Mouse (Mus musculus): Measurements from ENCODE around the gene Bach2. TPM values are rescaled to one million over a fixed set of nuclear protein-coding genes. Genes with fewer than 3 reads are reported as not detected.

Gene Bach2
- total and polyA plus RNA-seq, 2 experiments from 2014 or later, result 2.1 to 2.4 TPM

DNA sequence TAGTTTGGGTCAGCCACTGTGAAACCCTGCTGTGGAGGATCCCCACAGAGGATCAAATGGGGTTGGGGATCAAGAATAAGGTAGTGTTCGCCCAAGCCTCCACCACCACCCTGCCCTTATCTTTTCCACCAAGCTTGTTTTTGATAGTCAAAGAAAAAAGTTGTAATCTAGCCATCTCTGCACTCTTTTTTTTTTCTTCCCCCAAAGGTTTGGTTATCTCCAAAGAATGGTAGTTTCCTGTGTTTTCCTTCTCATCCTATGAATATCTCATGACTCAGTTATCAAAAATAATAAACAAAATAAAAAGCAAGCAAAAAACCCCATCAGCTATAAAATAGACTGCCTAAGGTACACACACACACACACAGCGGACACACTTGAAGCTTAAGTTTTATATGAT lies 28.6 kb upstream of the Bach2 start:
- H3K9ac ChIP-seq (replicated peaks; ENCODE audit: low read depth, low read length), result no peak overlapping the region
- 88% methylated on average over 2 of the region's 2 CpGs for WGBS
- peaks cover 13% of the 10 kb centered on the region for H3K4me1 ChIP-seq (ENCODE audit: control insufficient read depth, insufficient read depth)
- H3K27me3 ChIP-seq (ENCODE audit: control insufficient read depth, insufficient read depth, low read length), result no peaks in the 10 kb centered on the region
- no peaks in the 10 kb centered on the region for H3K9me3 ChIP-seq (replicated peaks; ENCODE audit: control insufficient read depth, low read length)
- H3K27ac ChIP-seq (ENCODE audit: low read depth), result no peak overlapping the region
- H3K4me3 ChIP-seq (ENCODE audit: low read depth, low read length), result no peak overlapping the region
- no peak for TF ChIP-seq CTCF (IDR thresholded peaks at IDR 0.05; ENCODE audit: low read depth)
- no peak for TF ChIP-seq EP300 (IDR thresholded peaks at IDR 0.05; ENCODE audit: low read depth)
- no peak overlapping the region for H3K4me2 ChIP-seq (ENCODE audit: low read depth, low read length)
- H3K36me3 ChIP-seq (replicated peaks; ENCODE audit: control insufficient read depth, insufficient read depth, low read length), result no peaks in the 10 kb centered on the region
- ATAC-seq (ENCODE audit: insufficient read depth, low read depth) (no peak), DNase-seq (ENCODE audit: low spot score) (no peak)

DNA sequence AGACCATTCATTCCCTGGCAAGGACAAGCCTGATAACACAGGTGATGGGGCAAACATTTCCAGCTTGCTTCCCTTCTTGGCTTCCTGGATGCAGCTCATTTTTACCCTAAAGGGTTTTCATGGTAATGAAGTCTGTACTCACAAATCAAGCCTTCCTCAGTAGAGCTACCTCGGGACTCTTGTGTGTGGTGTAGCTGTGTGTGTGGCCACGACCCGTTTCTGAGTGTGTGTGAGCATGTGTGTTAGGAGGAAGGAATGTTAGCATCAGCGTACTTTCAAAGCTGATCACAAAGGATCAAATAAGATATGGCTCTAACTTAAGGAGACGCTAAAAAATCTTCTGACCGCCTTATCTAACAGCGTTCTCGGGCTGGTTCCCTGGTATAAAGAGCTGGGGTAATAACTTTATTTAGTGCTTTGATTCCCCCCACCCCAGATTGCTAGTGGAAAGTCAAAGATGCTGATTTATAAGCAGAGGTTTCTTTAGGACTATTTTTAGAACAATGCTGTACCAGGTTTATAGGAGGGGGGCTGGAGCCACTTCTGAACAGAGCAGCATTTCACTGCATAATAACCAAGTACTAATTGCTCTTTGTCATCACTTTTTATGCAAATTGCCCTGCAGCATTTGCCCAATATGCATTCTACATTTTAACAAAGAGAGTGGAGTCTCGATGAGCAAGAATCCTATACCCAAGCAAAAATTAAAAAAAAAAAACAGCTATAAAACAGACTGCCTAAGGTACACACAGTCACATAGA lies 28.0 kb upstream of the Bach2 start:
- no peak overlapping the region for H3K4me3 ChIP-seq (ENCODE audit: low read depth, low read length)
- H3K9ac ChIP-seq (replicated peaks; ENCODE audit: low read depth, low read length), result no peak overlapping the region
- H3K4me1 ChIP-seq (ENCODE audit: control insufficient read depth, insufficient read depth), result peaks cover 10% of the 10 kb centered on the region
- H3K9me3 ChIP-seq (replicated peaks; ENCODE audit: control insufficient read depth, low read length), result no peaks in the 10 kb centered on the region
- no peak overlapping the region for H3K4me2 ChIP-seq (ENCODE audit: low read depth, low read length)
- H3K27ac ChIP-seq (ENCODE audit: low read depth), result no peak overlapping the region
- 45% methylated on average over 9 of the region's 9 CpGs for WGBS
- no peaks in the 10 kb centered on the region for H3K36me3 ChIP-seq (replicated peaks; ENCODE audit: control insufficient read depth, insufficient read depth, low read length)
- H3K27me3 ChIP-seq (ENCODE audit: control insufficient read depth, insufficient read depth, low read length), result no peaks in the 10 kb centered on the region
- TF ChIP-seq CTCF (IDR thresholded peaks at IDR 0.05; ENCODE audit: low read depth) (no peak), EP300 (IDR thresholded peaks at IDR 0.05; ENCODE audit: low read depth) (no peak)
- no peak for ATAC-seq (ENCODE audit: insufficient read depth, low read depth)
- DNase-seq (ENCODE audit: low spot score), result no peak

DNA sequence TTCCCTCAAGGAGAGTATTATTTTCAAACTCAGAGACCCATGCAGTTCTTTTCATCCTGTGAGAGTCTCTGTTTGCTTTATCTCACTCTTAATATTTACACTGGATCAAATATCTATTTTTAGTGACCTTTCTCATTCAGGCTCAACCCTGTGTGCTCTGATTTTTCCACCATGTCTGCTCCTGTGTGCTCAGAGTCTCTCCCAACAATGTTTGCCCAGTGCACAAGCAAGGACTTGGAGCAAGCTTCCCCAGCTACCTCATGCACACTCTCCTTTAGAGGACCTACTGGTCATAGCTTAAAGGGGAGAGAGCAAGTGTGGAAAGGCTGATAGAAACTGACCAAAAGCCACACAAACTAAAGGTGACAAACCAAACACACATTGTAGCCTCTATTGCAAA lies 26.0 kb upstream of the Bach2 start:
- H3K9ac ChIP-seq (replicated peaks; ENCODE audit: low read depth, low read length), result no peak overlapping the region
- H3K27ac ChIP-seq (ENCODE audit: low read depth), result no peak overlapping the region
- H3K27me3 ChIP-seq (ENCODE audit: control insufficient read depth, insufficient read depth, low read length), result no peaks in the 10 kb centered on the region
- no peak for DNase-seq (ENCODE audit: low spot score)
- no peaks in the 10 kb centered on the region for H3K36me3 ChIP-seq (replicated peaks; ENCODE audit: control insufficient read depth, insufficient read depth, low read length)
- no peaks in the 10 kb centered on the region for H3K9me3 ChIP-seq (replicated peaks; ENCODE audit: control insufficient read depth, low read length)
- ATAC-seq (ENCODE audit: insufficient read depth, low read depth), result no peak
- peaks cover 9% of the 10 kb centered on the region for H3K4me1 ChIP-seq (ENCODE audit: control insufficient read depth, insufficient read depth)
- H3K4me2 ChIP-seq (ENCODE audit: low read depth, low read length), result no peak overlapping the region
- TF ChIP-seq EP300 (IDR thresholded peaks at IDR 0.05; ENCODE audit: low read depth) (no peak), CTCF (IDR thresholded peaks at IDR 0.05; ENCODE audit: low read depth) (no peak)
- no peak overlapping the region for H3K4me3 ChIP-seq (ENCODE audit: low read depth, low read length)

DNA sequence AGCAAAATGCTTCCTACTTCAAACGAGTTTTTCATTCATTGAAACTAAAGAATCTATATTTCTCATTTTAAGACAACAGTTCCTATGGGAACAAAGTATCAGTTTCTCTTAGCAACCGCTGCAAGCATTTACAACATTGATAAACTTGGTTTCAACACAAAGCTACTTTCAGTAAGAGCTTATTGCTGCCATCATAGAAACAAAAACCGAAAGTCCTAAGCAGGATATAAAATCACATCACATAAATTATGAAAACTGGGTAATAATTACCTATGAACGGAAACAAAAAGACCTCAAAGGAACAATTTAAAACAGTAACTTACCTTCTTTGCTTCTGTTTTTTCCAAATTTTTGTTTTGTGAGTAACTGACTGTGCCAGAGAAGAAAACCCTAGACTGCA lies 22.1 kb upstream of the Bach2 start:
- H3K9me3 ChIP-seq (replicated peaks; ENCODE audit: control insufficient read depth, low read length), result no peaks in the 10 kb centered on the region
- WGBS, result 70% methylated on average over 4 of the region's 4 CpGs

DNA sequence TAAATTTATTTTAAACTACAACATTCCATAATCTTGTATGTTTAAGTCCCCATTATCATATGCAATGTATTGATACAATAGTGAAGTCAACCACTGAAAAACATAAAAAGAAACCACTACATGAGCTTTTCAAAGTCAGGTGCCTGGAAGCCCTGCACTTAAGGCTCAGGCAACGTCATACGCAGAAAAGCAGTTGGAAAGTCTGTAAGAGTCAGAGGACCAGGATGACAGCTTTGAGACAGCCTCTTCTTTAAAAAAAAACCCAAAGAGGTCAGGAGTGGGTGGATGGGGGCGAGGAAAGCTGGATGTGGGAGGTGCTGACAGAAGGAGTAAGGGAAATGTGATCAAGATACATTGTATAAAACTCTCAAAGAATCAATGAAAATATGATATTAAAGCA lies 21.6 kb upstream of the Bach2 start:
- no peak overlapping the region for H3K4me2 ChIP-seq (ENCODE audit: low read depth, low read length)
- no peak overlapping the region for H3K9ac ChIP-seq (replicated peaks; ENCODE audit: low read depth, low read length)
- H3K27ac ChIP-seq (ENCODE audit: low read depth), result no peak overlapping the region
- 77% methylated on average over 3 of the region's 3 CpGs for WGBS
- no peak overlapping the region for H3K4me3 ChIP-seq (ENCODE audit: low read depth, low read length)
- ATAC-seq (ENCODE audit: insufficient read depth, low read depth) (no peak), DNase-seq (ENCODE audit: low spot score) (no peak)
- H3K27me3 ChIP-seq (ENCODE audit: control insufficient read depth, insufficient read depth, low read length), result no peaks in the 10 kb centered on the region
- peaks cover 9% of the 10 kb centered on the region for H3K4me1 ChIP-seq (ENCODE audit: control insufficient read depth, insufficient read depth)
- H3K36me3 ChIP-seq (replicated peaks; ENCODE audit: control insufficient read depth, insufficient read depth, low read length), result no peaks in the 10 kb centered on the region
- H3K9me3 ChIP-seq (replicated peaks; ENCODE audit: control insufficient read depth, low read length), result no peaks in the 10 kb centered on the region
- TF ChIP-seq EP300 (IDR thresholded peaks at IDR 0.05; ENCODE audit: low read depth) (no peak), CTCF (IDR thresholded peaks at IDR 0.05; ENCODE audit: low read depth) (no peak)

More for the DNA sequence above, 22.1 kb upstream of the Bach2 start:
- DNase-seq (ENCODE audit: low spot score), result no peak
- TF ChIP-seq CTCF (IDR thresholded peaks at IDR 0.05; ENCODE audit: low read depth) (no peak), EP300 (IDR thresholded peaks at IDR 0.05; ENCODE audit: low read depth) (no peak)
- Histone ChIP-seq H3K4me3 (ENCODE audit: low read depth, low read length) (no peak overlapping the region), H3K4me1 (ENCODE audit: control insufficient read depth, insufficient read depth) (peaks cover 9% of the 10 kb centered on the region), H3K4me2 (ENCODE audit: low read depth, low read length) (no peak overlapping the region), H3K27ac (ENCODE audit: low read depth) (no peak overlapping the region), H3K27me3 (ENCODE audit: control insufficient read depth, insufficient read depth, low read length) (no peaks in the 10 kb centered on the region), H3K36me3 (replicated peaks; ENCODE audit: control insufficient read depth, insufficient read depth, low read length) (no peaks in the 10 kb centered on the region), H3K9ac (replicated peaks; ENCODE audit: low read depth, low read length) (no peak overlapping the region)
- ATAC-seq (ENCODE audit: insufficient read depth, low read depth), result no peak

DNA sequence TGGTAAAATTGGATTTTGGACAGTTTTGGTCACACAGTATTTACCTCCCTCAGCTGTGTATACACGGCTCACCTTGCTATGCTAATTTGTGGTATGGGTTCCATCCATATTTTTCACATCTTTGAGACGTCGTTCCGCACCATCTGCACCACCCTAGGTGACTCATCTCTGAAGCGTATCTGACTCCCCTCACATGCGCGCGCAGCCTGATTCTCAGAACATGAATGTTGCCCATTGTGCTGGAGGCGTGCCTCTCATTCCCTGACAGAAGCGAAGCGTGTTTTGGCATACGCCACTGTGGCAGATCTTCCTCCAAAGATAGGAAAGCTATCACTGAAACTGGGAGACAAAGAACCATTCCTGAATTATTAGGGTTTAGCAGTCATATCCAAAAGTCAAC lies 21.0 kb upstream of the Bach2 start:
- no peak overlapping the region for H3K4me3 ChIP-seq (ENCODE audit: low read depth, low read length)
- no peak overlapping the region for H3K4me2 ChIP-seq (ENCODE audit: low read depth, low read length)
- no peaks in the 10 kb centered on the region for H3K36me3 ChIP-seq (replicated peaks; ENCODE audit: control insufficient read depth, insufficient read depth, low read length)
- H3K4me1 ChIP-seq (ENCODE audit: control insufficient read depth, insufficient read depth), result peaks cover 6% of the 10 kb centered on the region
- H3K9me3 ChIP-seq (replicated peaks; ENCODE audit: control insufficient read depth, low read length), result no peaks in the 10 kb centered on the region
- H3K9ac ChIP-seq (replicated peaks; ENCODE audit: low read depth, low read length), result no peak overlapping the region
- no peak for ATAC-seq (ENCODE audit: insufficient read depth, low read depth)
- DNase-seq (ENCODE audit: low spot score), result no peak
- 90% methylated on average over 12 of the region's 12 CpGs for WGBS
- no peak overlapping the region for H3K27ac ChIP-seq (ENCODE audit: low read depth)
- no peaks in the 10 kb centered on the region for H3K27me3 ChIP-seq (ENCODE audit: control insufficient read depth, insufficient read depth, low read length)
- TF ChIP-seq CTCF (IDR thresholded peaks at IDR 0.05; ENCODE audit: low read depth), result no peak
- no peak for TF ChIP-seq EP300 (IDR thresholded peaks at IDR 0.05; ENCODE audit: low read depth)

Measured in heart, postnatal 0 days (tissue).